Mouse (Mus musculus): ENCODE results near the gene Tesk2.

Tesk2 gene

GRCm38 (mm10) chr4:116721098-116721628, 415 bp downstream of the Tesk2 start:
- no peak for DNase-seq

- DNase-seq, result no peak
These were observed 1.5 kb downstream of the Tesk2 start for GRCm38 (mm10) chr4:116722230-116722629.

DNA sequence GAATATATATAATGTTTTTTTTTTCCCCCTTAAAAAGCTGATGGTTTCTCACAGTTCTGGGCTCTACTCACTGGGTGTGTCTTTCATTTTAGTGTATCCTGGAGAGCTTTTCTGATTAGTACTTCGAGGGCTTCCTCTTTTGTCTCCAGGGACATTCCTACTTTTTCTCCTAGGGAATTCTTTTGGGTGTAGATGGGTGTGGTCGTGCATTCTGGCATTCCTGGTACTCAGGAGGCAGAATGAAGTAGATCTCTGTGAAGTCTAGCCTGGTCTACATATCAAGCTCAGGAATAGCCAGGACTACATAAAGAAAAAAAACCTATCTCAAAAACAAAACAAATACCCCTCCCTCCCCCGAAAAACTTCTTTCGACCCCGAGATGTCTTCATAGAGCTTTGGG, 4.7 kb downstream of the Tesk2 start:
- no peak for DNase-seq

- DNase-seq, result no peak
These were observed 6.7 kb downstream of the Tesk2 start for GRCm38 (mm10) chr4:116727401-116727800.

GRCm38 (mm10) chr4:116729532-116729931, 8.8 kb downstream of the Tesk2 start:
- DNase-seq, result no peak

- no peak for DNase-seq
These were observed 10.3 kb downstream of the Tesk2 start for GRCm38 (mm10) chr4:116731077-116731476.

GRCm38 (mm10) chr4:116732355-116732754, 11.6 kb downstream of the Tesk2 start:
- no peak for DNase-seq

- no peak for DNase-seq
These were observed 14.2 kb downstream of the Tesk2 start for GRCm38 (mm10) chr4:116734996-116735395.

GRCm38 (mm10) chr4:116738972-116739751, 18.4 kb downstream of the Tesk2 start:
- DNase-seq, result no peak

DNA sequence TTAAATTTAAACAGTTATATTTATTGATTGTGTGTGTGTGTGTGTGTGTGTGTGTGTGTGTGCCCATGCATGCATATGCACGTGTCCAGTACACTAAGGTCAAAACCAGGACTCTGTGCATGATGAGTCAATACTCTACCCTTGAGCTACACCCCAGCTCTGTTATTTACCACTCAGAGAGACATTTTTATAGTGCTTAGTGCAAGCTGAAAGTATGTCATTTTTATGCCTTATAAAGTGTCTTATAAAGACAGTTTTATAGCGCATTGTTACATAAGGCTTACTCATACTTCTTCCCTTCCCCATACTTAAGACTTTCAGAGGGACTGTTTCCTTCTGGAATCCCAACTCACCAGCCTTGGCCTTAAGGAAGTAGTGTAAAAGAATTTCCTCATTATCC, 29.0 kb downstream of the Tesk2 start:
- DNase-seq, result no peak

GRCm38 (mm10) chr4:116761914-116762313, 41.2 kb downstream of the Tesk2 start:
- DNase-seq, result no peak

GRCm38 (mm10) chr4:116764001-116764400, 43.3 kb downstream of the Tesk2 start:
- DNase-seq, result no peak

DNA sequence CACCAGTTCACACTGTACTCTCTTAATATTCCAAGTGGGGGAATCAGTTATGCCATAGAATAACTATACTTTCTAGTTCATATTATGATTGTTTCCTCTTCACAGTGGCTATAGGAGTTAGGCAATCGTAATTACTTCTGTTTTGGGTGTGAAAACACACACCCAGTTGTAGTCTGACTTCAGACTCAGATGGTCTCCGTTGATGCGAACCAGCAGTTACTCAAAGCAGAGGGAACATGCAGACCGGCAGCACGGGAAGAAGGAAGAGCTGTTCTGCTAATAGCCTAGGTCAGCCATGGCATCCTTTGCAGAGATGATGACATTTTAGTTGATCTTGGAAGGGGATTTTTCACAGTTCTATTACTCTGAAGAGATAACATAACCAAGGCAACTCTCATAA, 47.8 kb downstream of the Tesk2 start:
- DNase-seq, result no peak

DNA sequence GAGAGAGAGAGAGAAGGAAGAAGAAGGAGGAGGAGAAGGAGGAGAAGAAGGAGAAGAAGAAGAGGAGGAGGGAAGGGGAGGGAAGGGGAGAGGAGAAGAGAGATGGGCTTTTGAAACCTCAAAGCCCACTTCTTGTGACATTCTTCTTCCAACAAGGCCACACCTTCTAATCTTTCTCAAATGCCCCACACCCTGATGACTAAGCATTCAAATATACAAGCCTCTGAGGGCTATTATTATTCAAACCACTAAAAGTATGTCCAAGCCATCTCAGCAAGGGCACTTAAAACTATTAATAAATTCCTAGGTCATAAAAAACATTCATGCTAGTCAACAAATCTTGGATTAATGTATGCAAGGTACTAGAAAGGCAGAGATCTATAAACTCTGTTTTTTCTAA, 48.3 kb downstream of the Tesk2 start:
- DNase-seq, result no peak

- no peak for DNase-seq
These were observed 55.6 kb downstream of the Tesk2 start for GRCm38 (mm10) chr4:116776391-116776790.

DNA sequence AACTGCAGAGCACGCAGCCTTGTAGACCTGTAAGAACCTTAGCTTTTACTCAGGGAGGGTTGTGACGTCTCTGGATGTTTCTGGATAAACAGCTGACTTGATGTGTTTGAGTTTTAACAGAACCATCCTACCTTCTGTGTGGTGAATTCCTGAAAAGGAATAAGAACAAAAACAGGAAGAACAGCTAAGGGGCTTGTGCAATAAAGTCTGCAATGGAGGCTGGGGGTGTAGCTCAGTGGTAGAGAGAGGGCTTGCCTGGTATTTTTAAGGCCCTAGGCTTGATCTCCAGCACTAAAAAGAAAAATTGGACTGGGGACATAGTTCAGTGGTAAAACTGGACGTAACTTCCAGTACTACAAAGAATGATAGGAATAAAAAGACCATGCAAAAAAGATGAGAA, 56.3 kb downstream of the Tesk2 start:
- no peak for DNase-seq

GRCm38 (mm10) chr4:116780541-116780940, 59.8 kb downstream of the Tesk2 start:
- no peak for DNase-seq

GRCm38 (mm10) chr4:116781366-116781765, 60.6 kb downstream of the Tesk2 start:
- no peak for DNase-seq

DNA sequence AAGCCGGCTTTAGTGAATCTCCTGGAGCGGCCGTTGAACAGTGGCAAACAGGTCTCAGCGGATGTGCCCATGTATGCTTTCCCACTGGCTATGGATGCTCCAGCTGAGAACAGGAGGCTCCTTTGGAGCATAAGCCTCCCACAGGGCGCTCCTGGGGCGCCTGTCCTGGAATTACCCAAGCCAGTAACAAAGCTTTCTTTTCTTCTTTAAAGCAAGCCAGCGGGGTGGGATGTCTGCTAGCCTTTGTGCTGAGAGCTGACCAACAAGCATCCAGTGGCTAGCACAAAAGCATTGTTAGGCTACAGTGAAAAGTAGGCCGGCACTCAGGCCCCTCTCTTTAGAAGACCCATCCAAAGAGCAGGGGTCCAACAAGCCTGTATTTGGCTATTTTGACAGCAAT, 61.4 kb downstream of the Tesk2 start:
- no peak for DNase-seq

DNA sequence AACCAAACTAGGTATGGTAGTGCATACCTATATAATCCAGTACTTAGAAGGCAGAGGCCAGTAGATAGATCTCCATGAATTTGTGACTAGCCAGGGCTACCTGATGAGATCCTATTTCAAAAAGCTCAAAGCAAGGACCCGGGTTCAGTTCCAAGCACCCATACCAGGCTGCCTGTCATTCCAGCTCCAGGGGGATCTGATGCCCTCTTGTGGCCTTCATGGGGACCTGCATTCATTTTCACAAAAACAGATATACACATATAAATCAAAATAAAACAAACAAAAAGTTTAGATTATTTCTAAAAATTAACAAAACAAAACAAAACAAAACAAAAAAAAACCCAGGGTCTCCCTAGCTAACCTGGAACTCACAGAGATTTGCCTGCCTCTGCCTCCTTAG, 65.8 kb downstream of the Tesk2 start:
- DNase-seq, result no peak

- no peak for DNase-seq
These were observed 67.4 kb downstream of the Tesk2 start for GRCm38 (mm10) chr4:116787985-116788760.

- DNase-seq, result peak; percentile 76
These were observed 68.2 kb downstream of the Tesk2 start for GRCm38 (mm10) chr4:116788956-116789355.

GRCm38 (mm10) chr4:116792453-116792852, 71.7 kb downstream of the Tesk2 start:
- DNase-seq, result no peak

DNA sequence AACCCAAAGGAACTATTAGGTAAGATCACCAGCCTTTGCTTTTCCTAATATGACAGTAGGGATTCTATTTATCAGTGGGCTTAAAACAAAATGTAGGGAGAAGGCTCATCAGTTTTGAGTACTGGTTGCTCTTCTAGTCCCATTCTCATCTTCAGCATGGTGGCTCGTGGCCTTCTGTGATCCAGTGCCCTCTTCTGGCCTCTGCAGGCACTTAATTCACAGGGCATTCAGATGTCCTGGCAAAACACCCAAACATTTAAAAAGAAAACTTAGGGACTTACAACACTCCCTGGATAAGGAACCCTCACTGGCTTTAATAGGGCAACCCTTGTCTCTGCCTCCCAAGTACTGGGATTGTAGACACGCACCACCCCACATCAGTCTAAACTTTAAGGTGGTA, 73.5 kb downstream of the Tesk2 start:
- DNase-seq, result no peak
